Comparison of ENCODE assay signal across 34 mouse cellular contexts in genomic region chr13:54094963-54095362, GRCm38 (mm10). TPM values are rescaled to one million over a fixed set of nuclear protein-coding genes. Genes with fewer than 3 reads are reported as not detected.
DNase-seq lines count a peak whose midpoint lies in the region; ATAC-seq and TF ChIP-seq lines count a peak whose summit lies in the region.
"Had no signal": no experiment of that assay in that cellular context is flagged by ENCODE, and none has a peak within 500 bp of the region (broad histone marks: within the 10 kb centered on the region; RNA-seq: fewer than 3 reads in every experiment).

No protein-coding gene starts in this region.

- H3K27ac ChIP-seq in forebrain, postnatal 0 days (ENCODE audit: low read depth, low read length) = no peak overlapping the region
- H3K27ac ChIP-seq in forebrain, embryonic 14.5 days (ENCODE audit: low read depth, low read length) = no peak overlapping the region
- peak overlapping the region; percentile 25; the same call in 1 of the 2 replicates for H3K27ac ChIP-seq in hindbrain, embryonic 16.5 days (ENCODE audit: low read depth, low read length)
- no peak overlapping the region for H3K27ac ChIP-seq in hindbrain, embryonic 11.5 days (ENCODE audit: low read depth, low read length)
- H3K27ac ChIP-seq in midbrain, embryonic 13.5 days = no peak overlapping the region
- H3K27ac ChIP-seq in midbrain, embryonic 10.5 days (replicated peaks) = no peak overlapping the region
- H3K27ac ChIP-seq in intestine, embryonic 16.5 days (ENCODE audit: low read length) = no peak overlapping the region
- H3K27ac ChIP-seq: embryonic facial prominence, embryonic 12.5 days; forebrain, embryonic 15.5 days; limb, embryonic 10.5 days; limb, embryonic 15.5 days; liver, embryonic 13.5 days had no signal

- TF ChIP-seq POLR2A in myocyte (IDR thresholded peaks at IDR 0.05; ENCODE audit: insufficient read length, low read depth) = no peak

- no peaks in the 10 kb centered on the region for H3K4me1 ChIP-seq in forebrain, postnatal 0 days (ENCODE audit: insufficient read depth)
- no peaks in the 10 kb centered on the region for H3K4me1 ChIP-seq in forebrain, embryonic 14.5 days (ENCODE audit: control insufficient read depth, insufficient read depth, low read length)
- no peaks in the 10 kb centered on the region for H3K4me1 ChIP-seq in hindbrain, embryonic 16.5 days (ENCODE audit: control insufficient read depth, insufficient read depth, low read depth, low read length)
- H3K4me1 ChIP-seq in hindbrain, embryonic 11.5 days (replicated peaks; ENCODE audit: control insufficient read depth, insufficient read depth, low read length) = no peaks in the 10 kb centered on the region
- H3K4me1 ChIP-seq in midbrain, embryonic 13.5 days (replicated peaks) = peaks cover 9% of the 10 kb centered on the region
- peaks cover 8% of the 10 kb centered on the region for H3K4me1 ChIP-seq in midbrain, embryonic 10.5 days
- H3K4me1 ChIP-seq in intestine, embryonic 16.5 days (ENCODE audit: control insufficient read depth, insufficient read depth, low read length) = no peaks in the 10 kb centered on the region
- H3K4me1 ChIP-seq: embryonic facial prominence, embryonic 12.5 days; forebrain, embryonic 15.5 days; limb, embryonic 10.5 days; limb, embryonic 15.5 days; liver, embryonic 13.5 days had no signal

- H3K79me2 ChIP-seq in myocyte (ENCODE audit: control insufficient read depth, insufficient read depth) = no peaks in the 10 kb centered on the region

- 57% methylated on average over 6 of the region's 6 CpGs for WGBS in forebrain, postnatal 0 days
- WGBS in forebrain, embryonic 14.5 days = 72% methylated on average over 6 of the region's 6 CpGs
- WGBS in hindbrain, embryonic 16.5 days = 66% methylated on average over 6 of the region's 6 CpGs
- WGBS in hindbrain, embryonic 11.5 days = 87% methylated on average over 6 of the region's 6 CpGs
- WGBS in midbrain, embryonic 13.5 days = 87% methylated on average over 6 of the region's 6 CpGs
- 93% methylated on average over 6 of the region's 6 CpGs for WGBS in midbrain, embryonic 10.5 days
- 75% methylated on average over 6 of the region's 6 CpGs for WGBS in intestine, embryonic 16.5 days

- H3K4me2 ChIP-seq in forebrain, postnatal 0 days (ENCODE audit: low read depth) = no peak overlapping the region
- no peak overlapping the region for H3K4me2 ChIP-seq in forebrain, embryonic 14.5 days (ENCODE audit: low read length)
- H3K4me2 ChIP-seq in hindbrain, embryonic 16.5 days (ENCODE audit: low read length) = no peak overlapping the region
- H3K4me2 ChIP-seq in hindbrain, embryonic 11.5 days (replicated peaks; ENCODE audit: low read depth, low read length) = no peak overlapping the region
- no peak overlapping the region for H3K4me2 ChIP-seq in midbrain, embryonic 13.5 days (replicated peaks)
- peak overlapping the region; percentile 42 for H3K4me2 ChIP-seq in myocyte (ENCODE audit: low read depth)
- no peak overlapping the region for H3K4me2 ChIP-seq in intestine, embryonic 16.5 days (ENCODE audit: low read depth, low read length)
- H3K4me2 ChIP-seq: embryonic facial prominence, embryonic 12.5 days; forebrain, embryonic 15.5 days; limb, embryonic 15.5 days; liver, embryonic 13.5 days; midbrain, embryonic 11.5 days had no signal

- ATAC-seq in forebrain, postnatal 0 days = peak; percentile 25; the same call in 1 of the 2 replicates
- ATAC-seq in forebrain, embryonic 14.5 days = no peak
- peak; percentile 42; the same call in 1 of the 2 replicates for ATAC-seq in hindbrain, embryonic 16.5 days
- no peak for ATAC-seq in hindbrain, embryonic 11.5 days (ENCODE audit: low FRiP score)
- ATAC-seq in midbrain, embryonic 13.5 days = no peak
- ATAC-seq in intestine, embryonic 16.5 days = no peak
- ATAC-seq: forebrain, embryonic 15.5 days; inflammation-experienced regulatory T-cells, adult 6 months; lung, postnatal 0 days had no signal

- DNase-seq in forebrain, postnatal 0 days = no peak
- no peak for DNase-seq in forebrain, embryonic 14.5 days (ENCODE audit: low spot score)
- DNase-seq in hindbrain, embryonic 11.5 days (ENCODE audit: low spot score) = no peak
- no peak for DNase-seq in midbrain, embryonic 10.5 days (ENCODE audit: low spot score)
- DNase-seq: adrenal gland, postnatal 25 days; cerebellum, adult 11-12 months; cerebellum, adult 9-11 months; embryo, embryonic 11 days; kidney, adult 18-20 months; kidney, postnatal 4 days; layer of hippocampus, adult 9-11 months; liver, embryonic 13.5 days; lung, adult 18-20 months; lung, postnatal 4 days; right cerebral cortex, adult 18-20 months; spleen, adult 18-20 months; thymus, adult 18-20 months; thymus, postnatal 25 days had no signal

- no peak for TF ChIP-seq CTCF in forebrain, postnatal 0 days (IDR thresholded peaks at IDR 0.05; ENCODE audit: low read depth)

- H3K9ac ChIP-seq in forebrain, postnatal 0 days = no peak overlapping the region
- H3K9ac ChIP-seq in forebrain, embryonic 14.5 days (ENCODE audit: low read length) = no peak overlapping the region
- H3K9ac ChIP-seq in hindbrain, embryonic 16.5 days (ENCODE audit: low read depth, low read length) = no peak overlapping the region
- no peak overlapping the region for H3K9ac ChIP-seq in hindbrain, embryonic 11.5 days (ENCODE audit: low read depth, low read length)
- peak overlapping the region; percentile 36; the same call in 1 of the 2 replicates for H3K9ac ChIP-seq in midbrain, embryonic 13.5 days (replicated peaks)
- no peak overlapping the region for H3K9ac ChIP-seq in intestine, embryonic 16.5 days (ENCODE audit: low read depth, low read length)
- H3K9ac ChIP-seq: embryonic facial prominence, embryonic 12.5 days; forebrain, embryonic 15.5 days; limb, embryonic 15.5 days; liver, embryonic 13.5 days had no signal

- no peak overlapping the region for H3ac ChIP-seq in myocyte (ENCODE audit: control insufficient read depth, insufficient read length)

- H3K36me3 ChIP-seq in forebrain, postnatal 0 days (ENCODE audit: insufficient read depth) = peaks cover 54% of the 10 kb centered on the region
- peaks cover 75% of the 10 kb centered on the region for H3K36me3 ChIP-seq in forebrain, embryonic 14.5 days (ENCODE audit: control insufficient read depth, insufficient read depth, low read length)
- H3K36me3 ChIP-seq in hindbrain, embryonic 16.5 days (ENCODE audit: control insufficient read depth, insufficient read depth, low read length) = peaks cover 21% of the 10 kb centered on the region
- H3K36me3 ChIP-seq in hindbrain, embryonic 11.5 days (ENCODE audit: control insufficient read depth, insufficient read depth, low read length) = peaks cover 9% of the 10 kb centered on the region; the same call in 1 of the 2 replicates
- peaks cover 81% of the 10 kb centered on the region for H3K36me3 ChIP-seq in midbrain, embryonic 13.5 days
- peaks cover 100% of the 10 kb centered on the region for H3K36me3 ChIP-seq in midbrain, embryonic 10.5 days
- H3K36me3 ChIP-seq in myocyte (ENCODE audit: control insufficient read depth, insufficient read depth) = peaks cover 18% of the 10 kb centered on the region
- H3K36me3 ChIP-seq in intestine, embryonic 16.5 days (ENCODE audit: control insufficient read depth, insufficient read depth, low read length) = peaks cover 7% of the 10 kb centered on the region

- no peaks in the 10 kb centered on the region for H3K27me3 ChIP-seq in forebrain, postnatal 0 days (ENCODE audit: insufficient read depth, low read length)
- no peaks in the 10 kb centered on the region for H3K27me3 ChIP-seq in forebrain, embryonic 14.5 days (replicated peaks; ENCODE audit: control insufficient read depth, insufficient read depth, low read length)
- no peaks in the 10 kb centered on the region for H3K27me3 ChIP-seq in hindbrain, embryonic 16.5 days (replicated peaks; ENCODE audit: control insufficient read depth, insufficient read depth, low read length)
- H3K27me3 ChIP-seq in hindbrain, embryonic 11.5 days (ENCODE audit: control insufficient read depth, insufficient read depth, low read length) = no peaks in the 10 kb centered on the region
- H3K27me3 ChIP-seq in midbrain, embryonic 13.5 days = no peaks in the 10 kb centered on the region
- no peaks in the 10 kb centered on the region for H3K27me3 ChIP-seq in midbrain, embryonic 10.5 days (ENCODE audit: low read depth, poor library complexity, severe bottlenecking)
- H3K27me3 ChIP-seq in myocyte (ENCODE audit: control insufficient read depth, insufficient read depth, insufficient read length) = no peaks in the 10 kb centered on the region
- H3K27me3 ChIP-seq in intestine, embryonic 16.5 days (replicated peaks; ENCODE audit: control insufficient read depth, insufficient read depth, low read length) = no peaks in the 10 kb centered on the region
- H3K27me3 ChIP-seq: embryonic facial prominence, embryonic 12.5 days; forebrain, embryonic 15.5 days; limb, embryonic 15.5 days; liver, embryonic 13.5 days had no signal

- no peaks in the 10 kb centered on the region for H3K9me3 ChIP-seq in forebrain, postnatal 0 days (ENCODE audit: low read length)
- H3K9me3 ChIP-seq in forebrain, embryonic 14.5 days (replicated peaks; ENCODE audit: control insufficient read depth, low read length) = no peaks in the 10 kb centered on the region
- no peaks in the 10 kb centered on the region for H3K9me3 ChIP-seq in hindbrain, embryonic 16.5 days (ENCODE audit: control insufficient read depth, low read length)
- no peaks in the 10 kb centered on the region for H3K9me3 ChIP-seq in hindbrain, embryonic 11.5 days (ENCODE audit: control insufficient read depth, low read length)
- no peaks in the 10 kb centered on the region for H3K9me3 ChIP-seq in midbrain, embryonic 13.5 days
- H3K9me3 ChIP-seq in midbrain, embryonic 10.5 days (replicated peaks) = no peaks in the 10 kb centered on the region
- no peaks in the 10 kb centered on the region for H3K9me3 ChIP-seq in intestine, embryonic 16.5 days (ENCODE audit: control insufficient read depth, low read length)
- H3K9me3 ChIP-seq: embryonic facial prominence, embryonic 12.5 days; forebrain, embryonic 15.5 days; limb, embryonic 10.5 days; limb, embryonic 15.5 days; liver, embryonic 13.5 days had no signal

- no peak overlapping the region for H3K4me3 ChIP-seq in forebrain, postnatal 0 days (ENCODE audit: low read depth, low read length)
- no peak overlapping the region for H3K4me3 ChIP-seq in forebrain, embryonic 14.5 days (ENCODE audit: low read depth, low read length)
- no peak overlapping the region for H3K4me3 ChIP-seq in hindbrain, embryonic 16.5 days (ENCODE audit: low read length)
- no peak overlapping the region for H3K4me3 ChIP-seq in hindbrain, embryonic 11.5 days (ENCODE audit: low read depth, low read length)
- no peak overlapping the region for H3K4me3 ChIP-seq in midbrain, embryonic 13.5 days (replicated peaks)
- no peak overlapping the region for H3K4me3 ChIP-seq in midbrain, embryonic 10.5 days
- no peak overlapping the region for H3K4me3 ChIP-seq in myocyte
- no peak overlapping the region for H3K4me3 ChIP-seq in intestine, embryonic 16.5 days (ENCODE audit: low read length)
- H3K4me3 ChIP-seq: embryonic facial prominence, embryonic 12.5 days; forebrain, embryonic 15.5 days; limb, embryonic 10.5 days; limb, embryonic 15.5 days; liver, embryonic 13.5 days had no signal

RNA-seq across cellular contexts. Expression of gene Sfxn1, which starts 23.3 kb away (rescaled TPM):
- 83.8 and 102 TPM in 2 replicates for total RNA-seq in forebrain, postnatal 0 days (2014; rRNA removed)
- polyA plus RNA-seq in forebrain, postnatal 0 days (2015; fragmentation: Nextera tagmentation; extraction: Ambion mirVana) = 102 and 116 TPM in 2 replicates
- polyA plus RNA-seq in forebrain, embryonic 14.5 days (2014; fragmentation: Nextera tagmentation; extraction: Ambion mirVana) = 88.6 and 88.8 TPM in 2 replicates
- 89.7 and 97.0 TPM in 2 replicates for polyA plus RNA-seq in hindbrain, embryonic 16.5 days (2015; fragmentation: Nextera tagmentation; extraction: Ambion mirVana)
- 87.5 and 89.9 TPM in 2 replicates for polyA plus RNA-seq in hindbrain, embryonic 11.5 days (2014; fragmentation: Nextera tagmentation; extraction: Ambion mirVana)
- polyA plus RNA-seq in midbrain, embryonic 13.5 days (2015; fragmentation: Nextera tagmentation; extraction: Ambion mirVana) = 82.2 and 86.3 TPM in 2 replicates
- 83.2 and 86.2 TPM in 2 replicates for polyA plus RNA-seq in midbrain, embryonic 10.5 days (2016; fragmentation: Nextera tagmentation; extraction: Ambion mirVana)
- polyA plus RNA-seq in myocyte (2012; fragmentation: generic; extraction: Trizol) = 10.9 TPM
- 88.7 and 90.2 TPM in 2 replicates for polyA plus RNA-seq in intestine, embryonic 16.5 days (2015; fragmentation: Nextera tagmentation; extraction: Ambion mirVana)

RNA-seq across cellular contexts. Expression of gene Drd1, which starts 39.5 kb away (rescaled TPM):
- 9.8 and 19.7 TPM in 2 replicates for total RNA-seq in forebrain, postnatal 0 days (2014; rRNA removed)
- polyA plus RNA-seq in forebrain, postnatal 0 days (2015; fragmentation: Nextera tagmentation; extraction: Ambion mirVana) = 6.6 and 7.6 TPM in 2 replicates
- 5.1 and 8.3 TPM in 2 replicates for polyA plus RNA-seq in forebrain, embryonic 14.5 days (2014; fragmentation: Nextera tagmentation; extraction: Ambion mirVana)
- 2.1 and 2.4 TPM in 2 replicates for polyA plus RNA-seq in hindbrain, embryonic 16.5 days (2015; fragmentation: Nextera tagmentation; extraction: Ambion mirVana)
- polyA plus RNA-seq in hindbrain, embryonic 11.5 days (2014; fragmentation: Nextera tagmentation; extraction: Ambion mirVana) = 0.21 and 0.65 TPM in 2 replicates
- polyA plus RNA-seq in midbrain, embryonic 13.5 days (2015; fragmentation: Nextera tagmentation; extraction: Ambion mirVana) = 1.2 and 2.0 TPM in 2 replicates
- 0.26 and 0.52 TPM in 2 replicates for polyA plus RNA-seq in midbrain, embryonic 10.5 days (2016; fragmentation: Nextera tagmentation; extraction: Ambion mirVana)
- not detected for polyA plus RNA-seq in myocyte (2012; fragmentation: generic; extraction: Trizol)
- 0.15 and 0.16 TPM in 2 replicates for polyA plus RNA-seq in intestine, embryonic 16.5 days (2015; fragmentation: Nextera tagmentation; extraction: Ambion mirVana)
- total RNA-seq: adrenal gland, adult 18-20 months; adrenal gland, postnatal 25 days; hematopoietic stem cell, adult 5-6 weeks; MEL; monocyte, adult 5-6 weeks had no signal
- polyA plus RNA-seq: heart, embryonic 14.5 days; limb, embryonic 10.5 days; liver, embryonic 13.5 days had no signal

Comparison
In these comparisons a context has a peak if more than half of its experiments do, and no peak if none do; other contexts are left out.
1. ATAC-seq: peak in forebrain, postnatal 0 days (single experiment) and hindbrain, embryonic 16.5 days (single experiment); none in forebrain, embryonic 14.5 days (single experiment), hindbrain, embryonic 11.5 days (single experiment), midbrain, embryonic 13.5 days (single experiment) and intestine, embryonic 16.5 days (single experiment).